ENCODE assay signal across 24 mouse cellular contexts in the genomic region with DNA sequence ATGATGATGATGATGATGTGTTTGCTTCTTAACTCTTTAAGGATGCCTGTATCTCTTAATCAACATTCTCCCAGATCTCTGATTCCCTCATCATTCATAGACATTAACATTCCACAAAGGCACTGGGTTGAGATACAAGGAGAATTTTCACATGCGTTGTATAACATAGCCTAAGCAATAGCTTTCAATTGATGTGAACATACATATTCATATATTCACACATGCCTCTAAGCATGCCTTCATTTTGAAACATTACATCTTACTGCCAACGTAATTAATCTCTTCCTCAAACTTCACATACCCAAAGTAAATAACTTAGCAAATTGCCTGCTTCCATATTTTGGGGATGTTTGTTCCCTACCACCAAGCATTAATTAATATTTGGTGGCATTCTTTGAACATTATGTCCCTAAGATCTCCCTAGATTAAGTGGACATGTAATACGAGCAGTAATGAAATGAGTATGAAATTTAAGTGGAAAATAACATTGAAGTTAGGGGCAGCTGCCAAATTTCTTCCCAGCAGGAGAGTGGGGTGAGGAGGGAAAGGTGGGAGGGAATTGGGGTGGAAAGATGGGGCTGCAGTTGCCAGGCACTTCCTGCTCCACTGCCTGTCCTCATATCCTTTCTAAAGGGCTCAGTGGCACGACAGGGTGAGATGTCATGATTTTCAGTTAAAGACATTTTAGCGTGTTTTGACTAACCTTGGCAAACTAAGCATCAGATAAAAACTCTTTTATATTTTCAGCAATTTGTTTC.
DNase-seq lines count a peak whose midpoint lies in the region; ATAC-seq lines count a peak whose summit lies in the region.
"Had no signal": no experiment of that assay in that cellular context is flagged by ENCODE, and none has a peak within 500 bp of the region (broad histone marks: within the 10 kb centered on the region; RNA-seq: fewer than 3 reads in every experiment).

No protein-coding gene starts in this region.

- peak; percentile 43 for DNase-seq in cerebellum, adult 9-10 months
- DNase-seq in right cerebral cortex, adult 18-20 months, result peak; percentile 8
- DNase-seq in right cerebral cortex, postnatal 4 days, result no peak
- no peak for DNase-seq in spleen, postnatal 36 days (ENCODE audit: low spot score in 2 of 2)
- DNase-seq: adrenal gland, adult 8-10 months; adrenal gland, postnatal 36 days; embryo, embryonic 11 days; gastrocnemius, postnatal 10 days; heart, adult 18-20 months; heart, postnatal 10 days; heart, postnatal 4 days; kidney, adult 8-10 months had no signal

- H3K4me1 ChIP-seq in forebrain, embryonic 16.5 days (replicated peaks; ENCODE audit: control insufficient read depth, insufficient read depth, low read length), result no peaks in the 10 kb centered on the region
- H3K4me1 ChIP-seq in forebrain, embryonic 12.5 days, result no peaks in the 10 kb centered on the region
- H3K4me1 ChIP-seq: embryonic facial prominence, embryonic 15.5 days; heart, embryonic 10.5 days; hindbrain, embryonic 12.5 days had no signal

- no peaks in the 10 kb centered on the region for H3K9me3 ChIP-seq in forebrain, embryonic 16.5 days (ENCODE audit: control insufficient read depth, low read length)
- no peaks in the 10 kb centered on the region for H3K9me3 ChIP-seq in forebrain, embryonic 12.5 days
- H3K9me3 ChIP-seq: embryonic facial prominence, embryonic 15.5 days; heart, embryonic 10.5 days; hindbrain, embryonic 12.5 days had no signal

- no peak overlapping the region for H3K4me3 ChIP-seq in forebrain, embryonic 16.5 days (replicated peaks; ENCODE audit: low read length)
- no peak overlapping the region for H3K4me3 ChIP-seq in forebrain, embryonic 12.5 days (replicated peaks)
- H3K4me3 ChIP-seq: embryonic facial prominence, embryonic 15.5 days; erythroblast, embryonic 14.5 days; heart, embryonic 10.5 days; hindbrain, embryonic 12.5 days had no signal

- H3K27me3 ChIP-seq in forebrain, embryonic 16.5 days (replicated peaks; ENCODE audit: control insufficient read depth, insufficient read depth, low read length), result no peaks in the 10 kb centered on the region
- H3K27me3 ChIP-seq in forebrain, embryonic 12.5 days, result no peaks in the 10 kb centered on the region
- H3K27me3 ChIP-seq: embryonic facial prominence, embryonic 15.5 days; hindbrain, embryonic 12.5 days had no signal

- H3K9ac ChIP-seq in forebrain, embryonic 16.5 days (replicated peaks; ENCODE audit: low read depth, low read length), result no peak overlapping the region
- no peak overlapping the region for H3K9ac ChIP-seq in forebrain, embryonic 12.5 days
- H3K9ac ChIP-seq: embryonic facial prominence, embryonic 15.5 days; hindbrain, embryonic 12.5 days had no signal

- H3K4me2 ChIP-seq in forebrain, embryonic 16.5 days (ENCODE audit: low read length), result no peak overlapping the region
- H3K4me2 ChIP-seq in forebrain, embryonic 12.5 days, result no peak overlapping the region
- H3K4me2 ChIP-seq: embryonic facial prominence, embryonic 15.5 days; hindbrain, embryonic 12.5 days had no signal

- H3K27ac ChIP-seq in forebrain, embryonic 16.5 days (ENCODE audit: low read length), result no peak overlapping the region
- H3K27ac ChIP-seq in forebrain, embryonic 12.5 days, result no peak overlapping the region
- H3K27ac ChIP-seq: embryonic facial prominence, embryonic 15.5 days; heart, embryonic 10.5 days; hindbrain, embryonic 12.5 days had no signal

- no peaks in the 10 kb centered on the region for H3K36me3 ChIP-seq in forebrain, embryonic 16.5 days (ENCODE audit: control insufficient read depth, insufficient read depth)
- H3K36me3 ChIP-seq in forebrain, embryonic 12.5 days (replicated peaks), result no peaks in the 10 kb centered on the region
- H3K36me3 ChIP-seq: embryonic facial prominence, embryonic 15.5 days; G1E; heart, embryonic 10.5 days; hindbrain, embryonic 12.5 days had no signal

- no peak; the same call in 1 of the 2 replicates for ATAC-seq in cerebellum, adult (ENCODE audit: insufficient number of reproducible peaks, low FRiP score, low TSS enrichment)
- ATAC-seq in forebrain, embryonic 16.5 days, result peak; percentile 81
- ATAC-seq in forebrain, embryonic 12.5 days (ENCODE audit: low FRiP score), result no peak
- ATAC-seq: CD4-positive, CD25-positive, alpha-beta regulatory T cell, adult 4 months; hindbrain, embryonic 16.5 days; inflammation-experienced regulatory T-cells, adult 6 months; intestine, postnatal 0 days had no signal

- WGBS in forebrain, embryonic 16.5 days, result 64% methylated on average over 5 of the region's 5 CpGs
- WGBS in forebrain, embryonic 12.5 days, result 83% methylated on average over 5 of the region's 5 CpGs

Comparison
In these comparisons a context has a peak if more than half of its experiments do, and no peak if none do; other contexts are left out.
1. DNase-seq: peak in cerebellum, adult 9-10 months (single experiment) and right cerebral cortex, adult 18-20 months (single experiment); none in right cerebral cortex, postnatal 4 days (single experiment) and spleen, postnatal 36 days (0 of 2).